Mouse (Mus musculus): Measurements from ENCODE around the gene Kat2b.
"Not testable (repeated sequence)": the region's sequence is repeated elsewhere in the genome, so short reads cannot be mapped to it uniquely, and the experiment has no call there.

Gene Kat2b

DNA sequence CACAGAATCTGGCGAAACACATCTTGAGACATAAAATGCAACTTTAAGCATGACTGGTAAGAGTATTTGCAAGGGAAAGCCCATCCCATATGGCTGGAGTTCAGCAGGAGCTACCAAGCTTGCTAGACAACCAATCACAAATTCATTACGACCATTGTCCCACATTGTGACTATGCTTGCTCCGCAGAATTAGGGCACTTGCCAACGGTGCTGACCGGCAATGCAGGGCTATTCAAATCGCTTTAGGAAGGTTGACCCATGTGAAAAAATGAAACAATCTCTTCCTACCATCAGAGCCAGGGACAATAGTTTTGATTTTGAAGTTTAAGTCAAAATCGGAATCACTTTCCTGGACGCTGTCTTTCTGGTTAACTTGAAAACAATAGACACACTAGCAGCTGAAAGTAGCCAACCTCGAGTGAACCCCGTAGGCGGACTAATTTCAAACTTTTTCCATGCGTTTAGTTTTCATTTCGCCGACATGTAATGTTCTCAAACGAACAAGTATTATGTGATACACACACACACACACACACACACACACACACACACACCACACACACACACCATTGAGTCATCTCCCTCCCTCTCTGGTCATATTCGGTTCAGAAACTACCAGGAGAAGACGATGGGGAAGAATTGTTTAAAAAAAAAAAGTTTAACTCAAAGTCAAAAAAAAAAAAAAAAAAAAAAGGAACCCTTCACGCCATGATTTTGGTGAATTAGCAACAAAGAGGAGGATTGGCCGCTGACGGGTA, at the start of gene Kat2b:
TSS of gene Kat2b (plus strand) at position 701 of the 758 bp plus-strand sequence.
- DNase-seq (ENCODE audit: low spot score), result peak; percentile 22

DNA sequence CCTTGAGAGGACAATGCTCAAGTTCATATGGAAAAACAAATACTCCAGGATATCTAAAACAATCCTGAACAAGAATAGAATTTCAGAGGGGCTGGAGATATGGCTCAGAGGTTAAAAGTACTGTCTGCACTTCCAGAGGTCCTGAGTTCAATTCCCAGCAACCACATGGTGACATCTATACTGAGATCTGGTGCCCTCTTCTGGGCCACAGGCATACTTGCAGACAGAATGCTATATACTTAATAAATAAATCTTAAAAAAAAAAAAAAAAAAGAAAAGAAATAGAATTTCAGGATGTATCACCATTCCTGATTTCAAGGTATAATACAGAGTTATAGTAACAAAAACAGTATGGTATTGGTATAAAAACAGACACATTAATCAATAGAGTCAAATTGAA, 47.3 kb upstream of the Kat2b start:
- DNase-seq (ENCODE audit: low spot score), result no peak

DNA sequence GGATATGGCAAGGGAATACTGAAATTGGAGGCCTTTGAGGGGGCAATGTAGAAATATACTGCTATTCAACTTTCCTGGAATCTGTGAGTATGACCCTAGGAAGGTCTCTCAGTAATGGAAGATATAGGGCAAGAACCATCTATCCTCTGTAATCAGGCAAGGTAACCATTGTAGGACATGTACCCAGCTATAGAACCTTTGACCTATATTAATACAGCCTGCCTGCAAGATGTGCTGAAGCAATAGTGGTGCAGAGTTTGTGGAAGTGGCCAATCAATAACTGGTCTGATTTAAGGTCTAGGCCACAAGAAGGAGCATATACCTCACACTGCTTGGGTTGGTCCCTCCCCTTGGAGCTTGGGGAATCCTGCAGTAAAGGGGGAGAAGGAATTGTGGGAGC, 46.2 kb upstream of the Kat2b start:
- no peak for DNase-seq (ENCODE audit: low spot score)

DNA sequence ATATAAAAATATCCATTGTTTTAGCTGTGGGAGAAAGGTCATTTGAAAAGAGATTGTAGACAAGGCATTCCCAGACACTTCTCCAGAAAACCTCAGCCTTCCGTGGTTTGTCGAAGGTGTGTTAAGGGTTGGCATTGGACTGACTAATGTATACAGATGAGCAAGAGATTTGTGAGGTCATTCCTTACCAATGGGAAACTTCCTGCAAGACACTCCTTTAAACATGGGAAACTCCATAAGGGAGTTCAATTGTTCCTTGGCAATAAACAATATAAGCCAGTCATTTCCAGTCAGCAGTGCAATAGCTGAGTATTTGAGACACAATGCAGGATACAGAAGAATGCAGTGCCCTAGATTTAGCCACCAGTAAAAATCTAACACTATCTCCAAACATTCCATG, 38.6 kb upstream of the Kat2b start:
- no peak for DNase-seq (ENCODE audit: low spot score)

DNA sequence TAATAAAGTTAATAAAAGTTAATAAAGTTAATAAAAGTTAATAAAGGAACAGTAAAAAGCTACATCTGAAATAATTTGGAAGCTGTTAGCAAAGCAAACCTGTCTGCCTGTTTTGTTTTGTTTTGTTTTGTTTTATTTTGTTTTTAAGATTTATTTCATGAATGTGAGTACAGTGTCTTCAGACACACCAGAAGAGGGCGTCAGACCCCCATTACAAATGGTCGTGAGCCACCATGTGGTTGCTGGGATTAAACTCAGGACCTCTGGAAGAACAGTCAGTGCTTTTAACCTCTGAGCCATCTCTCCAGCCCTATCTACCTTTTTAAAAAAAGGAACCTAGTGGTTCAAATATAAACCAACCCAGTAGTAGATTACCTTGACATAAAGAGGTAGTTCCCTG, 35.5 kb upstream of the Kat2b start:
- DNase-seq (ENCODE audit: low spot score), result no peak

DNA sequence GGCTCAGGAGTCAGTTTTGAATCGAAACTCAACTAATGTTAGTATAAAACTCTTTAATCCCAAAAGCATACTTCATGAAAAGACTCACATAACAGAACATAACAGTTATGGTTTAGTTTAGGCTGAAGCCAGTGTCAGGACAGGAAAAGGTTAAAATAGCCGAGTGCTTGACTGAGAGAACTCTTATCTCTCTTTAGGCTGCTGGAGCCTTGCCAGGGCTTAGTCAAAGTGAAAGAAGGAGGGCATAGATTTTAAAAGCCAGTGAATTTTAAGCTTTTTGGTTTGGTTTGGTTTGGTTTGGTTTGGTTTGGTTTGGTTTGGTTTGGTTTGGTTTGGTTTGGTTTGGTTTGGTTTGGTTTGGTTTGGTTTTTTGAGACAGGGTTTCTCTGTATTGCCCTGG, 34.2 kb upstream of the Kat2b start:
- no peak for DNase-seq (ENCODE audit: low spot score)

DNA sequence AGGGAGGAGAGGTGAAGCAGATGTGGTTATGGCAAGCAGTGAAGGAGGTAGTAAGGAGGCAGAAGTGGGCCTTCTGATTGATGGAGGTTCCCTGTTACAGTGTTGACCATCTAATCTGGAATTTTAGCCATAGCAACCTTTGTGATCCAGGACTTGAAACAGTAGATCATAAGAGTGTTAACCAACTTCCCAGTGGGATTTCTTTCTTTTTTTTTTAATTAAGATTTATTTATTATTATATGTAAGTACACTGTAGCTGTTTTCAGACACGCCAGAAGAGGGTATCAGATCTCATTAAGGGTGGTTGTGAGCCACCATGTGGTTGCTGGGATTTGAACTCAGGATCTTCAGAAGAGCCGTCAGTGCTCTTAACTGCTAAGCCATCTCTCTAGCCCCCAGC, 27.3 kb upstream of the Kat2b start, which contains the start of gene Pp2d1:
TSS of gene Pp2d1 (minus strand) at position 101 of the 400 bp plus-strand sequence.
- DNase-seq (ENCODE audit: low spot score), result not testable (repeated sequence)

DNA sequence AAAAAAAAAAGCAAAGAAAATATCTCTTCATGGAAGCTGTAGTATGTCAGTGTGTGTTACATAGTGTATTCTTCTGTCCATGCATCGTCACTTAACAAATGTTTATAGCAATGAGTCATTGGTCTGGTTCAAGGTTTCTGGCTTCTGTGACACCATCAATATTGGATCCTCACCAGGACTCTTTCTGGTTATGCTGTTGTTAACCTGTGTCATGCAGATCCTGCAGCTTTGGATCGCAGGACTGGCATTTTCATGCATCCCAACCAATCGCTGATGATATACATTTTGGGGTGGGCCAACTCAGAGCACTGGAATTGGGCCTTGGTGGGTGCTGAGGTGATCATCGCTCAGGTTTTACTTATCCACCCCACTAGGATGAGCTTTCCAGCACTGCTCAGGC, 24.1 kb upstream of the Kat2b start:
- DNase-seq (ENCODE audit: low spot score), result no peak

DNA sequence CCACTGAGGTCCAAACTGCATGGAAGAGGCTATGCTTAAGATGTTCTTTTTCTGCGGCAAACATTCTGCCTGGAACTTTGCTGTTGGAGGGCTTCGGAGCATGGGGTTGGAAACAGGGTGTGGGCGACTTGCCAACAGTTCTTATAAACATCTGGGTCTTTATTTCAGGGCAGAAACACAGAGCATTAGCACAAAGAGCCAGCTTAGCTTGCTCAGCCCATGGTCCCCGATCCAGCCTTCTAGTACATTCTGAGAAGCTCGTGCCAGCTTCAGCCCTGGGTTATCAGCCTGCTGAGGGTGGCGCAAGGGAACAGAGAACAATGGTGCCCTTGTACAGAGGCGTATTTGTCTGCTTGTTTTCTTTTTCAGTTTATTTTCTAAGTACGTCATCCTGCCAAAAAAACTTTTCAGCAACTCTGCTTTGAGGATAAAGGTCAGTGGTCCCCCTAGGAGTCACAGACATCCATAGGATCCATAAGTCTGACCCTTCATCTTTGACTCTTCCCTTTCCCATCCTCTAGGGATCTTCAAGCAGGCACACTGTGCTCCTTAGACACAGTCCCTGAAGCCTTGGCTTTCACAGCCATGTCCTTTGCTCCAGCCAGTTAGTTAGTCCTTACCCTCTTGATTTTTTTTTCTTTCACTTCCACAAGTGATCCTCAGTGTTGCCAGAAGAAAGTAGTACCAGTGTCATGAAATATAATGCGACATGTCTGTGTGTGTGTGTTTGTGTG, 22.9 kb upstream of the Kat2b start:
- no peak for DNase-seq (ENCODE audit: low spot score)

DNA sequence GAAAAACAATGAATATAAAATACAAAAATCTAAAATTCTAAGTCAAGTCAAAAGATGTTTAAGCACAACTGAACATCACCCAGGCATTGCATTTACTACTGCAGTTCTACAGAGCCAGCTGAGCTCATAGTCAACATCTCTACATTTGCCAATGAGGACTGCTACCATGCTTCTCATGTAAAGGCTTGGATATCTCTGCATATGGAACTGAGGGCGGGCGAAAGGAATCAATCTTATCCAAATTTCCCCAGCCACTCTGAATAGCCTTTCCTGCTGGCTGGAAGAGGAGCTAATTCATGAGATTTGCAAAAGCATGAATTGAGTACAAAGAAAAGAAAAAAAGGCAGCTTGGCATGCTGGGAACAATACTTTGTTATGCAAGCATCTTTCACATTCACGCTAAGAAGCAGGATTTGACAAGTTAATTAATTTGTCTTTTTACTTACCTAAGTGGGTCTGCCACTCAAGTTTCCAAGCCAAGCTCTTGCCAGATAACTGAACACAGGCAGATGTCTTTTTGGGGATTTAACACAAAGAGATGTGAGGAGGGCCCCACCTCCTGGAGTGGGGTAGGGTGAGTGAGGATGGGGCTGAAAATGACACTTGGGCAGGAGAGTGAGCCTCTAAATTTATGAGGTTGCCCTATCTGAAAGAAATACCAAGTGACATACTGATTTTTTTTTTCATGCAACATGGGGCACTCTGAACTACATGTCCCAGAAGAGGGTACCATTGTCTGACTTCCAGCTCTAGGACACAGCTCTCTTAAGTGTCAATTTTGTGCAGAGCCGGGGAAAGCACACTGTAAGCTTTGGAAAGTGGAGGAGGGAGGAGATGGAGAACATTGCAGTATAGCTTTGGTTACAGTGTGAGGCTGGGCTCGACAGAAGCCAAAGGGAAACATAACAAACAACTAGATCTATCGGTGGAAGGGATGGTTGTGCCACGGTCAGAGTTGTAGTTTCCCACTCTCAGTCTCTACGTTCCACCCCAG, 15.1 kb upstream of the Kat2b start:
- DNase-seq (ENCODE audit: low spot score), result no peak

DNA sequence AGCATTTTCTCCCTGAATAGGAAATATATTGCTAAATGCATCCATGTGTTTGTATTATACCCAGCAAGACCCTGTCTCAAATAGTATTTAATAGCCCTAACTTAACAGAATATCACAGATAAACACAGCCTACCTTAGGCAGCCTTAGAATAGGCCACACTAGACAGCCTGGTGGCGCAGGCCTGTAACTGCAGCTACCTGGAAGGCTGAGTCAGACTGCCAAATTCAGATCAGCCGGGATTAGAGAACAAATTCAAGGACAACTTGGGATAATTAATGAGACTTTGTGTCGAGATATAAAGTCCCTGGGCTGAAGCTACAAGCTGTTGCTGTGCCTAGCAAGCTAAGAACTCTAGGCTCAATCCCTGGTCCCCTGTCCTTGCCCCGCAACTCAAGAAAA, 12.6 kb upstream of the Kat2b start:
- DNase-seq (ENCODE audit: low spot score), result no peak

DNA sequence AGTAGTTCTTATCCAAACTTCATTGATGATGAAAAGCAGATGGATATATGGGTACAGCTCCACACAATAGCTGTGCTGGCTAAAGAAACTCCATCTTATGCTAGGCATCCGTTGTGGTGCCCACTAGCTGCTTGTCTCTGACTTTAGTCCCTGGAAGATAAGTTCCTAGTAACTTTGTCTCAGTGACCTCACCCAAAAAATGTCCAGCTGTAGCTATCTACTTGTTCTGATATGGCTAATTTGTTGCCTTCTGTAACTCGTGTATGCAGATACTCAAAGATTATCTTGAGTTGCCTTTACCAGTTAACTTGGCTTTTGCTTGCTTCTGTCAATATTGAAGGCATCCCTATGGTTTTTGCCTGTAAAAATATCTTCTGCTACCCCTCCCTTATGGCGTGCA, 11.8 kb upstream of the Kat2b start:
- DNase-seq (ENCODE audit: low spot score), result no peak

DNA sequence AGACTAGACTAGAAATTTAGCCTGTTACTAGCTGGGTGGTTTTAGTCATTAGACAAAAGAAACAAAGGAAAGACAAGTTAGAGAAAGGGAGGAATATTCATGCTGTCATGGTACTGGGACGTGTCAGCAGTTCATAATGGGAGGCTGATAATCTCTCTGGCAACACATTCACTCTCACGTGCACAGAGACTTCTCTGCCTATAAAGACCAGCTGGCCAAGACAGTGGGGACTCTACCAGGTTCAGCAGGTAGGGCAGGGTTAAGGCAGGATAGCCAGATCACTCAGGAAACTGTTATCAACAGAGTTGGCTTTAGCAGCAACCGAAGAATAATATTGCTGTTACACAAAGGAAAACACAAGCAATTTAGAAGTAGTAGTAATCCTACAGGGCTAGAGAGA, 9.2 kb upstream of the Kat2b start:
- DNase-seq (ENCODE audit: low spot score), result no peak

DNA sequence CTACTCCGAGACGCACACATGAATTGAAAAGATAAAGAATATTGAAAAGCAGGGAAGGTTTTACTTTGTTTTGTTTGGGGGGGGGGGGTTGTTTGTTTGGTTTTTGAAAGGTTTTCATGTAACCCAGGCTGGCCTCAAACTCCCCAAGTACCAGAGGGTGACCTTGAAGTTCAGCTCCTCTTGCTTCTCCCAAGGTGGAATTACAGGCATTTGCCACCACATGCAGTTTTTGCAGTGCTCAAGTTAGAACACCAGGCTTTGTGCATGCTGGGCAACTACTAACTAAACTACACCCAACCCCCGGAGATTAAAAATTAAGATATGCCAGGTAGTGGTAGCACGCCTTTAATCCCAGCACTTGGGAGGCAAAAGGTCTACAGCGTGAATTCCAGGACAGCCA, 7.0 kb upstream of the Kat2b start:
- no peak for DNase-seq (ENCODE audit: low spot score)

DNA sequence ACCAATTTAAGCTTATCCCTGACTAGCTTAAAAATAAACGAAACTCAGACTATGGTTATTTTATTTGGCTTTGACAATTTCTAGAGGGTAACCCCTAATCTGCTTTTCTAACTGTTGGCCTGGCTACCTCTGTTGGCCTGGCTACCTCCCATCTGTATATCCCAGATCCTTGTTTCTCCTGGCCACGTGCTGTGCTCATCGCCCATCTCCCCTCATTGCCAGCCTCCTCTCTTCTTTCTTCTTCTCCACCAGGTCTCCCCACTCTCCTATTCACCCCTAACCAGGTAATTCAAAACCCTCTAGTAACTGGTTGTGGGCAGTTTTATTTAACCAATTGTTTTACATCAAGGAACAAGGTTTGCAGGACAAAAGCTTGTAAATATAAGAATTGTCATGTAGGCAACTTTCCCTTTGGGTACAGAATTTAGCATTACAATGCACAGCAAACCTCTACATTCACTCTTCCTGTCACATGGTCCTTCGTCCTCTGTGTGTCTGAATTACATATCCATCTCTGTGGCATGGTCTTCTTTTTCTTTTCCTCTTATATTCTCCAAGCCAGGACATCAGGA, 5.1 kb upstream of the Kat2b start:
- DNase-seq (ENCODE audit: low spot score), result no peak

DNA sequence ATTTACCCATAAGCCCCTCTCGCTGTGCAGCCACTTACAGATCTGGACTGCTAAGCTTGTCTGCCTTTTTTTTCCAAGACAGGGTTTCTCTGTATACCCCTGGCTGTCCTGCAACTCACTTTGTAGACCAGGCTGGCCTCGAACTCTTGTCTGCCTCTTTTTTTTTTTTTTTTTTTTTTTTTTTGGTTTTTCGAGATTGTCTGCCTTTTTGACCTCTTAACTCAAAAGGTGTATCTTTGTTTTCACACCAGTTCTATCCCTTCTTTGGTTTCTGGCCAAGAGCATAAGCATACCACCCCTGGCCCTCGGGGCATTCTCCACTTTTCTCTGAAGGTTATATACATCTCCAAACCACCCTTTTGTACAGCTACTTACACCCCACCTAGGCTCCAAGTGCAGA, 1.8 kb upstream of the Kat2b start:
- DNase-seq (ENCODE audit: low spot score), result no peak

DNA sequence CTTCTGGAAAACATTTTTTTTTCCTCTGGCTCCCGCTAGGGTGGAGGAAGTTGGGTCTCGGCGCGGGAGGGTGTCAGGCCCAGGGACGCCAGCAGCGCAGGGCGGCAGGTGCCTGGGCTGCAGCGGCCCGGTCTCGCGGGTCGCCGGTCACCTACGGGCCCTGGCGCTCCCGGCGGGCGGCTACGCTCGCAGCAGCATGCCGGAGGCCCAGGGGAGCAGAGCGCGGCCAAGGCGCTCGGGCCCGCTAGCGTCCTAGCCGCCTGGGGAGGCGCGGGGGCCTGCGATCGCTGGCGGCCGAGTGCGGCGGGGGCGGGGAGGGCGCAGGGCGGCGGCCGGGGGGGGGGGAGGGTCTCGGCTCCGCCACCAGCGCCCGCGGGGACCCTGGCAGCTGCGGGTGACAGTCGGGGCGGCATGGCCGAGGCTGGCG, 271 bp downstream of the Kat2b start:
- peak; percentile 74 for DNase-seq (ENCODE audit: low spot score)

DNA sequence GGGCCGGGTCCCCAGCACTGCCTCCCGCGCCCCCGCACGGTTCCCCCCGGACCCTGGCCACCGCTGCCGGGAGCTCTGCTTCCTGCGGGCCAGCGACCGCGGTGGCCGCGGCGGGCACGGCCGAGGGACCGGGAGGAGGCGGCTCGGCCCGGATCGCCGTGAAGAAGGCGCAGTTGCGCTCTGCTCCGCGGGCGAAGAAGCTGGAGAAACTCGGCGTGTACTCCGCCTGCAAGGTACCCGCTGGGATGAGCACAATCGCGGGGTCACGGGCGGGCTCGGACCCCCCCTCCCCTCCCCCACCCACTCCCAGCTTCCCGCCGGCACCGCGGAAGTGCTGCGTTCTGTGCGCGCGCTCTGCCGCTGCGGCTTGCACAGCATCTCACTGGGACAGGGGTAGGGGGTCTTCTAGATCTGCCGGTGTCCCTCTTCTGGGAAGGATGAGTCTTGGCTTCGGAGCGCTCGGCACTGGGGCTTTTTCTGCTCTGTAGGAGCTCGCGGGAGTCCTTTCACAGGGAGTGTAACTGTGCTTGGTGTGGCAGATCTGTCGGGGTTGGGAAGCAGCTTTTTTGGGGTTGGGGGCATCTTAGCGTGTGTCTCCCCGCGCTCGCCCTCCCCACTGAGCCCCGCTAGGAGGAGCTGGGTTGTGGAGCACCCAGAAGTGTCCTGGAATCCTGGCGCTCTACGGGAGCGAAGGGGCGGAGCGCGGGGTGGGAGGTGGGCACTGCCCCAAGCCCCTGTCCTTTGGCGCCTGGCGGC, 863 bp downstream of the Kat2b start:
- DNase-seq (ENCODE audit: low spot score), result peak; percentile 67

DNA sequence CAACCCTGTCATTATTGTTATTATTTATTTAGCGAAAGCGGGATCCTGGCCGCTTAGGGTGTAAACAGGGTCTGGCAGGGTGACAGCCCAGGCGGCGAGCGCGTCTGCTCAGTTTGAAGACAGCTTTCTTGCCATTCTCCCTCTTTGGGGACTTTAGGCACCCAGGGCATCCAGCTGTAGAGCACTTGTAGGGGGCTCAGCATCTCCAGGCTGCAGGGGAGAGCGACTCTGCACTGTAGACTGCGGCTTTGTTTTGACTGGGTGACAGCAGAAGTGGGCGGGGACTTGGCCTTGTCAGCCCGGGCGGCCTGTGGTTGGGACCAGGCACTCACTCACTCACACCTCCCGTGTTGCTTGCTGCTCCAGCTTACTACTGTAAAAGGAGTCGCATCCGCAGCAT, 1.5 kb downstream of the Kat2b start:
- peak; percentile 77 for DNase-seq (ENCODE audit: low spot score)

DNA sequence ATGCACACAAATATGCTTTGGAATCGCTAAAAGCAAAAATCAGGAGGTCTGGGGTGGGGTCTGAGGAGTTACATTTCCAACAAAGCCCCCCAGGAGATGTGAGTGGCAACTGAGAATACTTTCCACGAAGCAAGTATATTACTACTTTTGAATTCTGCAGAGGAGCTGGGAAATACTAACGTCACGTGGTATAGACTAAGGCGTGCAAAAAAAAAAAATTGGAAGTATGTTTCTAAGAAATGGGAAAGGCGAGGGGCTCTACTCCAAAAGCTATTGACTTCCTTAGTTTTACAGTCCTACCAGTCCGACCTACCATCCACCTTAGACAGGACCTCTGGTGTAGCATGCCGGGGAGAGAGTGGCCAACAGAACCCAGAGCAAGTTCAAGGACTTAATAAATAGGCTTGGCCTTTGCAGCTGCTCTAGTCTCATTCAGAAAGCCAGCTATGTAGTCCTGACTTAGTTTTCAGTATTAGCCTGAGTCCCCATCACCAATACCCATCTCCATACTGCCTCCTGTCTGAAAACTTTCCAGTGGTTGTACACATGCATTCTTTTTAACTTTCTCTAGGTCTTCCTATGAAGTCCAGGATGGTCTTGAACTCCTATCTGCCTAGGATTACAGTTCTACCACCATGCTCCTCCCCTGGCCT, 2.2 kb downstream of the Kat2b start:
- DNase-seq (ENCODE audit: low spot score), result no peak

DNA sequence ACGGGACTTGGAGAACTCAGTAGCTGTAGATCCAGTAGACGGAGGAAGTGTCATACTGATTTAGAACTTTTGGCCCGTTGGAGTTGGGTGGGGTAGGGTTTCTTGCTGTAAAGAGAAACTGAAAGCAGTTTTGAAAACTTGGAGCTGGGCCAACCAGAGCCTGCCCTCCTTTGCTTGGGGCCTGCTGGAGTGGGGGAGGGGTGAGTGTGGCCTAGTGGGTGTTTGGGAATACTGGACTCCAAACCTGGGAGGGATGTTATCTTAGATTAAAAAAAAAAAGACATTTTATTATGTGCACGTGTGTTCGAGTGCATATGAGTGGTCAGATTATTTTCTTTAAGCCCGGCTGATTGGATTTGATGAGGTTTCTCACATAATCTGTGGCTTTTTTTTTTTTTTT, 3.2 kb downstream of the Kat2b start:
- peak; percentile 48 for DNase-seq (ENCODE audit: low spot score)
